Mouse (Mus musculus): ENCODE measurements around the gene Gm5089. TPM values are rescaled to one million over a fixed set of nuclear protein-coding genes. Genes with fewer than 3 reads are reported as not detected.

Gm5089 gene
- polyA plus RNA-seq, 1 experiment from 2014 or later = 0.08 TPM

GRCm38 (mm10) chr14:122436850-122437249 is 14.1 kb downstream of the Gm5089 start:
- Histone ChIP-seq H3K9me3 (replicated peaks) (no peaks in the 10 kb centered on the region), H3K4me1 (peaks cover 4% of the 10 kb centered on the region; the same call in 1 of the 2 replicates), H3K36me3 (no peaks in the 10 kb centered on the region), H3K27me3 (no peaks in the 10 kb centered on the region; the same call in 1 of the 2 replicates), H3K9ac (no peak overlapping the region), H3K4me3 (replicated peaks) (no peak overlapping the region), H3K27ac (replicated peaks) (no peak overlapping the region), H3K4me2 (replicated peaks) (no peak overlapping the region)
- no peak for ATAC-seq (ENCODE audit: insufficient number of reproducible peaks, low FRiP score, low TSS enrichment, low read depth)
- WGBS = 65% methylated on average over 10 of the region's 10 CpGs

- H3K27me3 ChIP-seq = no peaks in the 10 kb centered on the region; the same call in 1 of the 2 replicates
- H3K4me2 ChIP-seq (replicated peaks) = no peak overlapping the region
- H3K9me3 ChIP-seq (replicated peaks) = no peaks in the 10 kb centered on the region
- no peak overlapping the region for H3K27ac ChIP-seq (replicated peaks)
- H3K36me3 ChIP-seq = no peaks in the 10 kb centered on the region
- no peak for ATAC-seq (ENCODE audit: insufficient number of reproducible peaks, low FRiP score, low TSS enrichment, low read depth)
- no peak overlapping the region for H3K9ac ChIP-seq
- 86% methylated on average over 10 of the region's 10 CpGs for WGBS
- H3K4me1 ChIP-seq = no peaks in the 10 kb centered on the region
- no peak overlapping the region for H3K4me3 ChIP-seq (replicated peaks)
Measured at GRCm38 (mm10) chr14:122434039-122434438, 16.9 kb downstream of the Gm5089 start.

GRCm38 (mm10) chr14:122432558-122432957 is 18.4 kb downstream of the Gm5089 start:
- H3K4me1 ChIP-seq = no peaks in the 10 kb centered on the region
- 51% methylated on average over 3 of the region's 3 CpGs for WGBS
- no peak overlapping the region for H3K27ac ChIP-seq (replicated peaks)
- no peak overlapping the region for H3K4me3 ChIP-seq (replicated peaks)
- H3K4me2 ChIP-seq (replicated peaks) = no peak overlapping the region
- H3K9ac ChIP-seq = no peak overlapping the region
- H3K27me3 ChIP-seq = no peaks in the 10 kb centered on the region; the same call in 1 of the 2 replicates
- no peaks in the 10 kb centered on the region for H3K9me3 ChIP-seq (replicated peaks)
- ATAC-seq (ENCODE audit: insufficient number of reproducible peaks, low FRiP score, low TSS enrichment, low read depth) = no peak
- no peaks in the 10 kb centered on the region for H3K36me3 ChIP-seq

GRCm38 (mm10) chr14:122427654-122428053 is 23.3 kb downstream of the Gm5089 start:
- H3K9me3 ChIP-seq (replicated peaks) = no peaks in the 10 kb centered on the region
- H3K27ac ChIP-seq (replicated peaks) = no peak overlapping the region
- H3K4me3 ChIP-seq (replicated peaks) = no peak overlapping the region
- no peak overlapping the region for H3K9ac ChIP-seq
- no peaks in the 10 kb centered on the region; the same call in 1 of the 2 replicates for H3K27me3 ChIP-seq
- no peak for ATAC-seq (ENCODE audit: insufficient number of reproducible peaks, low FRiP score, low TSS enrichment, low read depth)
- H3K36me3 ChIP-seq = no peaks in the 10 kb centered on the region
- 88% methylated on average over 3 of the region's 3 CpGs for WGBS
- H3K4me1 ChIP-seq = peaks cover 10% of the 10 kb centered on the region
- no peak overlapping the region for H3K4me2 ChIP-seq (replicated peaks)

- Histone ChIP-seq H3K27ac (replicated peaks) (no peak overlapping the region), H3K4me1 (peaks cover 10% of the 10 kb centered on the region), H3K4me2 (replicated peaks) (no peak overlapping the region), H3K9ac (no peak overlapping the region), H3K4me3 (replicated peaks) (no peak overlapping the region), H3K9me3 (replicated peaks) (no peaks in the 10 kb centered on the region), H3K27me3 (no peaks in the 10 kb centered on the region; the same call in 1 of the 2 replicates), H3K36me3 (no peaks in the 10 kb centered on the region)
- WGBS = 32% methylated on average over 8 of the region's 8 CpGs
- no peak for ATAC-seq (ENCODE audit: insufficient number of reproducible peaks, low FRiP score, low TSS enrichment, low read depth)
Measured at GRCm38 (mm10) chr14:122427204-122427560, 23.7 kb downstream of the Gm5089 start.

- H3K27ac ChIP-seq (replicated peaks) = no peak overlapping the region
- no peak overlapping the region for H3K4me2 ChIP-seq (replicated peaks)
- peak; percentile 27; the same call in 1 of the 2 replicates for ATAC-seq (ENCODE audit: insufficient number of reproducible peaks, low FRiP score, low TSS enrichment, low read depth)
Measured at GRCm38 (mm10) chr14:122426529-122427203, 24.2 kb downstream of the Gm5089 start.

GRCm38 (mm10) chr14:122424441-122424840 is 26.5 kb downstream of the Gm5089 start:
- Histone ChIP-seq H3K27me3 (no peaks in the 10 kb centered on the region; the same call in 1 of the 2 replicates), H3K36me3 (no peaks in the 10 kb centered on the region), H3K9me3 (replicated peaks) (no peaks in the 10 kb centered on the region), H3K4me3 (replicated peaks) (no peak overlapping the region), H3K27ac (replicated peaks) (no peak overlapping the region), H3K4me1 (peaks cover 10% of the 10 kb centered on the region), H3K4me2 (replicated peaks) (no peak overlapping the region), H3K9ac (no peak overlapping the region)
- no peak for ATAC-seq (ENCODE audit: insufficient number of reproducible peaks, low FRiP score, low TSS enrichment, low read depth)
- whole genome bisulfite sequencing = 51% methylated on average over 3 of the region's 3 CpGs

More at GRCm38 (mm10) chr14:122426529-122427203, 24.2 kb downstream of the Gm5089 start:
- Histone ChIP-seq H3K9me3 (replicated peaks) (no peaks in the 10 kb centered on the region), H3K27me3 (no peaks in the 10 kb centered on the region; the same call in 1 of the 2 replicates), H3K9ac (no peak overlapping the region), H3K4me1 (peaks cover 10% of the 10 kb centered on the region), H3K4me3 (replicated peaks) (no peak overlapping the region), H3K36me3 (no peaks in the 10 kb centered on the region)
- 40% methylated on average over 10 of the region's 10 CpGs for WGBS

- H3K9ac ChIP-seq = no peak overlapping the region
- ATAC-seq (ENCODE audit: insufficient number of reproducible peaks, low FRiP score, low TSS enrichment, low read depth) = no peak
- no peaks in the 10 kb centered on the region for H3K36me3 ChIP-seq
- no peaks in the 10 kb centered on the region for H3K27me3 ChIP-seq
- no peaks in the 10 kb centered on the region for H3K9me3 ChIP-seq (replicated peaks)
- H3K27ac ChIP-seq (replicated peaks) = no peak overlapping the region
- no peaks in the 10 kb centered on the region for H3K4me1 ChIP-seq
- 35% methylated on average over 4 of the region's 4 CpGs for WGBS
- no peak overlapping the region for H3K4me2 ChIP-seq (replicated peaks)
- no peak overlapping the region for H3K4me3 ChIP-seq (replicated peaks)
Measured at GRCm38 (mm10) chr14:122416166-122416771, 34.6 kb downstream of the Gm5089 start.

GRCm38 (mm10) chr14:122414786-122415185 is 36.1 kb downstream of the Gm5089 start:
- Histone ChIP-seq H3K9ac (no peak overlapping the region), H3K4me3 (replicated peaks) (no peak overlapping the region), H3K9me3 (replicated peaks) (no peaks in the 10 kb centered on the region), H3K27ac (replicated peaks) (no peak overlapping the region), H3K4me2 (replicated peaks) (no peak overlapping the region), H3K36me3 (no peaks in the 10 kb centered on the region), H3K27me3 (peaks cover 3% of the 10 kb centered on the region; the same call in 1 of the 2 replicates), H3K4me1 (no peaks in the 10 kb centered on the region)
- no peak for ATAC-seq (ENCODE audit: insufficient number of reproducible peaks, low FRiP score, low TSS enrichment, low read depth)
- WGBS = 81% methylated on average over 2 of the region's 2 CpGs

GRCm38 (mm10) chr14:122413542-122413928 is 37.4 kb downstream of the Gm5089 start:
- Histone ChIP-seq H3K4me2 (replicated peaks) (no peak overlapping the region), H3K9me3 (replicated peaks) (no peaks in the 10 kb centered on the region), H3K27me3 (peaks cover 9% of the 10 kb centered on the region; the same call in 1 of the 2 replicates), H3K27ac (replicated peaks) (no peak overlapping the region), H3K4me3 (replicated peaks) (no peak overlapping the region), H3K4me1 (no peaks in the 10 kb centered on the region), H3K36me3 (no peaks in the 10 kb centered on the region), H3K9ac (no peak overlapping the region)
- no peak for ATAC-seq (ENCODE audit: insufficient number of reproducible peaks, low FRiP score, low TSS enrichment, low read depth)
- WGBS = 42% methylated on average over 2 of the region's 2 CpGs

- Histone ChIP-seq H3K4me1 (no peaks in the 10 kb centered on the region), H3K4me3 (replicated peaks) (no peak overlapping the region), H3K9me3 (replicated peaks) (no peaks in the 10 kb centered on the region), H3K9ac (no peak overlapping the region), H3K36me3 (no peaks in the 10 kb centered on the region), H3K4me2 (replicated peaks) (no peak overlapping the region), H3K27me3 (peaks cover 14% of the 10 kb centered on the region; the same call in 1 of the 2 replicates), H3K27ac (replicated peaks) (no peak overlapping the region)
- 24% methylated on average over 2 of the region's 2 CpGs for WGBS
- ATAC-seq (ENCODE audit: insufficient number of reproducible peaks, low FRiP score, low TSS enrichment, low read depth) = no peak
Measured at GRCm38 (mm10) chr14:122412841-122413541, 37.9 kb downstream of the Gm5089 start.
